Mouse (Mus musculus) gastrocnemius, adult 2 months (tissue): ENCODE measurements around the gene Acot13. TPM values are rescaled to one million over a fixed set of nuclear protein-coding genes. Genes with fewer than 3 reads are reported as not detected.
"Not testable (repeated sequence)": the region's sequence is repeated elsewhere in the genome, so short reads cannot be mapped to it uniquely, and the experiment has no call there.

Experiments
- DNase-seq: peaks from one replicate; pipeline ENCODE4 v3.0.0; 2022
- H3K27ac ChIP-seq: fragments of 200-600 bp; 2 replicates; pipeline ENCODE4 v1.8.1; 2022; ENCODE audit warnings: mild to moderate bottlenecking
- H3K4me3 ChIP-seq: fragments of 200-600 bp; 2 replicates; pipeline ENCODE4 v1.8.1; 2022; ENCODE audit warnings: mild to moderate bottlenecking, moderate library complexity
- CTCF ChIP-seq: fragments of 200-600 bp; IDR thresholded peaks from 2 replicates; pipeline ENCODE4 v1.8.1; 2022; ENCODE audit warnings: antibody characterized with exemption, mild to moderate bottlenecking, moderate library complexity
- intact Hi-C: fragments of 180-260 bp; cut with DNase I; formaldehyde crosslinking; loops from one replicate; pipeline ENCODE4 v1.15.1; 2025
- total RNA-seq, 2 experiments: library from RNA; stranded (reverse); gene quantifications; 2 replicates each; pipeline ENCODE4 v1.2.3; 2021

The Acot13 gene
- total RNA-seq, 2 experiments from 2014 or later: 123 to 190 TPM

GRCm38 (mm10) chr13:24852570-24852969 lies 21.2 kb upstream of the Acot13 start:
- H3K4me3 ChIP-seq: no peak overlapping the region
- DNase-seq: no peak
- intact Hi-C loops: no loop called here
- no peak overlapping the region for H3K27ac ChIP-seq
- no peak for TF ChIP-seq CTCF

- Histone ChIP-seq H3K4me3 (no peak overlapping the region), H3K27ac (no peak overlapping the region)
- TF ChIP-seq CTCF: no peak
- DNase-seq: no peak
- intact Hi-C loops: no loop called here
These were observed 20.6 kb upstream of the Acot13 start for GRCm38 (mm10) chr13:24851989-24852388.

GRCm38 (mm10) chr13:24849318-24849717 lies 18.0 kb upstream of the Acot13 start:
- no peak overlapping the region for H3K4me3 ChIP-seq
- intact Hi-C loops: no loop called here
- H3K27ac ChIP-seq: no peak overlapping the region
- DNase-seq: no peak
- no peak for TF ChIP-seq CTCF

GRCm38 (mm10) chr13:24844983-24845955 lies 13.9 kb upstream of the Acot13 start, which contains the start of gene D130043K22Rik:
Gene D130043K22Rik (plus strand): TSS chr13:24845135.
- Histone ChIP-seq H3K4me3 (peak within 1 kb of the TSS; percentile 57), H3K27ac (no peak within 1 kb of the TSS)
- DNase-seq: peak; percentile 29
- TF ChIP-seq CTCF: no peak
- intact Hi-C loops: no loop called here

- H3K4me3 ChIP-seq: no peak overlapping the region
- no peak overlapping the region for H3K27ac ChIP-seq
- no peak for TF ChIP-seq CTCF
- DNase-seq: no peak
- intact Hi-C loops: no loop called here
These were observed 10.4 kb upstream of the Acot13 start for GRCm38 (mm10) chr13:24841702-24842101.

- DNase-seq: no peak
- no peak for TF ChIP-seq CTCF
- intact Hi-C loops: no loop called here
- Histone ChIP-seq H3K27ac (no peak overlapping the region), H3K4me3 (no peak overlapping the region)
These were observed 8.5 kb upstream of the Acot13 start for GRCm38 (mm10) chr13:24839831-24840230.

GRCm38 (mm10) chr13:24837765-24838164 lies 6.4 kb upstream of the Acot13 start:
- intact Hi-C loops, H3K4me3 ChIP-seq, H3K27ac ChIP-seq, DNase-seq: not testable (repeated sequence)

- Histone ChIP-seq H3K27ac (peak overlapping the region; percentile 95; the same call in 1 of the 2 replicates), H3K4me3 (peak overlapping the region; percentile 77)
- intact Hi-C loops: no loop called here
- no peak for DNase-seq
- TF ChIP-seq CTCF: no peak
These were observed 1.4 kb upstream of the Acot13 start for GRCm38 (mm10) chr13:24832811-24833155.

- Histone ChIP-seq H3K27ac (peak overlapping the region; percentile 95), H3K4me3 (peak overlapping the region; percentile 77)
- intact Hi-C loops: no loop called here
- TF ChIP-seq CTCF: no peak
- DNase-seq: no peak
These were observed 931 bp upstream of the Acot13 start for GRCm38 (mm10) chr13:24832131-24832810.

- Histone ChIP-seq H3K4me3 (peak overlapping the region; percentile 77), H3K27ac (peak overlapping the region; percentile 95)
- DNase-seq: no peak
- TF ChIP-seq CTCF: no peak
- intact Hi-C loops: loop anchor here (2.0 kb wide), 1 partner anchor 30 kb away; the partner anchor contains the start of gene BC005537
These were observed 486 bp downstream of the Acot13 start for GRCm38 (mm10) chr13:24830756-24831352.

- DNase-seq: no peak
- H3K4me3 ChIP-seq: no peak overlapping the region
- peak overlapping the region; percentile 65 for H3K27ac ChIP-seq
- no peak for TF ChIP-seq CTCF
- intact Hi-C loops: no loop called here
These were observed 5.2 kb downstream of the Acot13 start for GRCm38 (mm10) chr13:24826116-24826515.

- Histone ChIP-seq H3K27ac (peak overlapping the region; percentile 65), H3K4me3 (no peak overlapping the region)
- intact Hi-C loops: no loop called here
- TF ChIP-seq CTCF: no peak
- no peak for DNase-seq
These were observed 5.8 kb downstream of the Acot13 start for GRCm38 (mm10) chr13:24825587-24825986.

- Histone ChIP-seq H3K27ac (peak overlapping the region; percentile 65), H3K4me3 (no peak overlapping the region)
- peak; percentile 8; the same call in 1 of the 2 replicates for TF ChIP-seq CTCF
- intact Hi-C loops: no loop called here
- peak; percentile 34 for DNase-seq
These were observed 6.7 kb downstream of the Acot13 start for GRCm38 (mm10) chr13:24824647-24825046.
